Mouse (Mus musculus) liver, embryonic 16.5 days (tissue): ENCODE measurements around the gene Agpat3. TPM values are rescaled to one million over a fixed set of nuclear protein-coding genes. Genes with fewer than 3 reads are reported as not detected.

Source experiments
- ATAC-seq: fragments of 200-750 bp; cut with Nextera tagmentation; 2 replicates; pipeline ENCODE4 v1.8.0; 2017; ENCODE audit warnings: low read depth, mild to moderate bottlenecking, moderate number of reproducible peaks, moderate library complexity
- H3K27ac ChIP-seq: fragments of 300-500 bp; sonication (generic); 2 replicates; pipeline ENCODE4 v1.5.1; 2014; ENCODE audit warnings: mild to moderate bottlenecking, low read length
- H3K27me3 ChIP-seq: fragments of 300-500 bp; sonication (generic); 2 replicates; pipeline ENCODE4 v1.6.1; 2014; ENCODE audit warnings: low read depth, low read length, mixed read lengths; ENCODE audit not compliant: control insufficient read depth, insufficient read depth
- H3K36me3 ChIP-seq: fragments of 300-500 bp; sonication (generic); 2 replicates; pipeline ENCODE4 v1.6.1; 2014; ENCODE audit warnings: mild to moderate bottlenecking; ENCODE audit not compliant: control insufficient read depth, insufficient read depth
- H3K4me1 ChIP-seq: fragments of 300-500 bp; sonication (generic); 2 replicates; pipeline ENCODE4 v1.6.1; 2014; ENCODE audit warnings: low read depth, low read length, mixed read lengths; ENCODE audit not compliant: control insufficient read depth
- H3K4me2 ChIP-seq: fragments of 300-500 bp; sonication (generic); 2 replicates; pipeline ENCODE4 v1.6.1; 2014; ENCODE audit warnings: low read depth, low read length, mixed read lengths
- H3K4me3 ChIP-seq: fragments of 300-500 bp; sonication (generic); 2 replicates; pipeline ENCODE4 v1.5.1; 2014; ENCODE audit warnings: low read depth, mild to moderate bottlenecking, low read length
- H3K9ac ChIP-seq: fragments of 300-500 bp; sonication (generic); 2 replicates; pipeline ENCODE4 v1.6.1; 2014; ENCODE audit warnings: low read depth, low read length
- H3K9me3 ChIP-seq: fragments of 300-500 bp; sonication (generic); replicated peaks from 2 replicates; pipeline ENCODE4 v1.6.1; 2016; ENCODE audit warnings: low read length; ENCODE audit not compliant: control insufficient read depth
- WGBS: fragments of 180-500 bp; shearing (Covaris S2); extraction: QIAGEN DNeasy Blood & Tissue Kit; methylation state at CpG from one replicate; pipeline ENCODE4 v1.1.7; 2014; ENCODE audit not compliant: insufficient replicate concordance; 5-methylcytosine and 5-hydroxymethylcytosine counted together
- microRNA-seq: library from miRNA; unstranded; fragments of <30 nt; microRNA quantifications from one replicate; pipeline ENCODE4, GENCODE M21; 2016
- polyA plus RNA-seq: library from polyadenylated mRNA; unstranded; fragments of >200 nt; fragmentation: Nextera tagmentation; extraction: Ambion mirVana; gene quantifications from 2 replicates; pipeline ENCODE4 v1.2.1, GENCODE M21; 2015

Gene Agpat3
- polyA plus RNA-seq, 1 experiment from 2014 or later: 26.8 TPM

GRCm38 (mm10) chr10:78219528-78219927 lies 132.8 kb downstream of the Agpat3 start:
- peaks cover 47% of the 10 kb centered on the region for H3K4me1 ChIP-seq
- H3K9me3 ChIP-seq: no peaks in the 10 kb centered on the region
- no peak overlapping the region for H3K4me3 ChIP-seq
- no peak overlapping the region for H3K27ac ChIP-seq
- no peaks in the 10 kb centered on the region for H3K27me3 ChIP-seq
- H3K36me3 ChIP-seq: peaks cover 52% of the 10 kb centered on the region
- H3K9ac ChIP-seq: no peak overlapping the region
- no peak for ATAC-seq
- H3K4me2 ChIP-seq: no peak overlapping the region
- WGBS: 78% methylated on average over 1 of the region's 1 CpGs

Small RNA genes lying within 50 kb of the gene (microRNA-seq; reads per million reads assigned to microRNA genes)
- gene Mir7659: not detected

Other genes with a start within 250 kb of the Agpat3 start
- 21.0 and 21.7 TPM in 2 replicates for gene D10Jhu81e, start 182.7 kb downstream of the Agpat3 start, polyA plus RNA-seq
- 9.0 and 9.1 TPM in 2 replicates for gene Pwp2, start 167.3 kb downstream of the Agpat3 start, polyA plus RNA-seq
- 4.3 and 5.9 TPM in 2 replicates for gene Trappc10, start 107.8 kb downstream of the Agpat3 start, polyA plus RNA-seq
- 101 and 105 TPM in 2 replicates for gene Rrp1, start 60.6 kb upstream of the Agpat3 start, polyA plus RNA-seq
- gene Cstb, start 73.2 kb upstream of the Agpat3 start, polyA plus RNA-seq: 93.9 and 102 TPM in 2 replicates
- 5.4 and 6.4 TPM in 2 replicates for gene Pdxk, start 112.5 kb upstream of the Agpat3 start, polyA plus RNA-seq
- not detected in 2 replicates for gene Olfr1358, start 164.9 kb upstream of the Agpat3 start, polyA plus RNA-seq
- gene Ilvbl, start 221.9 kb upstream of the Agpat3 start, polyA plus RNA-seq: 13.7 and 14.6 TPM in 2 replicates
- 1.0 and 1.5 TPM in 2 replicates for gene Syde1, start 239.5 kb upstream of the Agpat3 start, polyA plus RNA-seq